Mouse (Mus musculus): ENCODE results near the gene Vmn1r100.
"Not testable (repeated sequence)": the region's sequence is repeated elsewhere in the genome, so short reads cannot be mapped to it uniquely, and the experiment has no call there.

Vmn1r100 gene

DNA sequence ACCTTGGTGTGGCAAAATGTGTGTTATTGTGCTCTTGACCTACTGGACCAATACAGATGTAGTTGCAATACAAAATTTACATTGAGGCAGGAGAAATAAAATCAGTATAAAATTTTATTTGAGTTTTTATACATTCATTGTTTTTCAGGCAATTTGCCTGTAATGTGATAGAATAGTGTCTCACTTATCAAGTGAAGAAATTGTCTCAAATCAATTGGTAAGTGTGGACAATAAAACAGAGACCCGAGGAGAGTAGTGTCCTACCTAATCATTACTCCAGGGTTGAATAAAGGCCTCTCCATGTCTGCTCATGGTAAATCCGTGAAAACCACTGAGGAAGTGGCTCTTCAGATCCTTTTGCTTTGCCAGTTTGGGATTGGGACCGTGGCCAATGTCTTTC lies at the start of gene Vmn1r100:
Gene Vmn1r100, plus strand, starts transcription at position 301 of the 400 bp plus-strand sequence.
- not testable (repeated sequence) for DNase-seq

DNA sequence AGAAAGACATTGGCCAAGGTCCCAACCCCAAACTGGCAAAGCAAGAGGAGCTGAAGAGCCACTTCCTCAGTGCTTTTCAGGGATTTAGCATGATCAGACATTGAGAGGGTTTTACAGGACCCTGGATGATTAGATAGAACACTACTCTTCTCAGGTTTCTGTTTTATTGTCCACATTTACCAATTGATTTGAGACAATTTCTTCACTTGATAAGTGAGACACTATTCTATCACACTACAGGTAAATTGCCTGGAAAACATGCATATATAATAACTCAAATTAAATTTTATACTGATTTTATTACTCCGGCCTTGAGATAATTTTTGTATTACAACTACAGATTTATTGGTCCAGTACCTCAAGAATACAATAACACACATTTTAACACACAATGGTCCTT lies 42.4 kb upstream of the Vmn1r100 start, which contains the start of gene Gm5728:
Gene Gm5728, minus strand, starts transcription at position 101 of the 400 bp plus-strand sequence.
- not testable (repeated sequence) for DNase-seq

DNA sequence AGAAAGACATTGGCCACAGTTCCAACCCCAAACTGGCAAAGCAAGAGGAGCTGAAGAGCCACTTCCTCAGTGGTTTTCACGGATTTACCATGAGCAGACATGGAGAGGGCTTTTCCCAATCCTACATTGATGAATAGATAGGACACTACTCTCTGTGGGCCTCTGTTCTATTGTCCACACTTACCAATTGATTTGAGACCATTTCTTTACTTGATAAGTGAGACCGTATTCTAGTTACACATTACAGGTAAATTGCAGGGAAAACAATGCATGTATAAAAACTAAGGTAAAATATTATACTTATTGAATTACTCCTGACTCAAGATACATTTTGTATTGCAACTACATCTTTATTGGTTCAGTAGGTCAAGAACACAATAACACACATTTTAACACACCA lies 24.8 kb downstream of the Vmn1r100 start, which contains the start of gene Vmn1r101:
Gene Vmn1r101, minus strand, starts transcription at position 101 of the 400 bp plus-strand sequence.
- DNase-seq = not testable (repeated sequence)
